Mouse (Mus musculus) brain, embryonic 14.5 days (tissue): ENCODE data around the gene Ctnnd2.

Experiments
- CTCF ChIP-seq: fragments of 200-500 bp; IDR thresholded peaks from 2 replicates; pipeline ENCODE4 v1.5.1; 2012; ENCODE audit warnings: inconsistent platforms, mild to moderate bottlenecking, moderate library complexity, borderline replicate concordance; ENCODE audit not compliant: insufficient read depth, insufficient read length; ENCODE audit errors: extremely low read depth
- POLR2A ChIP-seq: fragments of 200-500 bp; IDR thresholded peaks from 2 replicates; pipeline ENCODE4 v1.6.1; 2012; ENCODE audit warnings: mild to moderate bottlenecking, inconsistent platforms, borderline replicate concordance; ENCODE audit not compliant: poor library complexity, insufficient read depth, insufficient read length, severe bottlenecking; ENCODE audit errors: extremely low read depth

DNA sequence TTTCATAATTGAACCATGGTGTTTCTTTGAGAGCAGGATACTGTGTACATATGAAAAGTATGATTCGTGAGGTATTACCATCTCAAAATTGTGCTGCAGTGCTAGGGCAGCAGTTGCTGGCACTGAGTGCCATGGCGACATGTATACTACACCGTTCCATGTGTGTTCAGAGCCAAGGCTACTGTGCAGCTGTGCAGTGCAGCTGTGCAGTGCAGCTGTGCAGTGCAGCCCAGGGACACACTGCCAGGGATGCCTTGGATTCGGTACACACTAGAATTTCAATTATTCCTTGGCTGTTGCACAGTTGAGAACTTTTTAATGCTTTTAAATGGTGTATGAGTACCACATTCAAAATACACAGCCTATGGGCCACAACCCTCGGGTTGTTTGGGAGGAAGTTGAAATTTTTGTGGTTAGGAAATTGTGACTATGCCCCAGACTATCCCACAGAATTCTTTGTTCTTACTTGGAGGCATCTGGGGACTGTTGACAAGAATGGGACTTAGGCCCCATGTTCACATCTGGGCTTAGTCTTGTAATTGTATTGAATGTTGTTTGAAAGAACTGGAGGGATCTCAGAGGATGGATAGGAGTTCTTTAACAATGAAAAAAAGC is 613.4 kb downstream of the Ctnnd2 start:
- no peak for TF ChIP-seq POLR2A
- no peak for TF ChIP-seq CTCF
